Mouse (Mus musculus) MEL (cell line): ENCODE measurements around the gene Bahcc1. TPM values are rescaled to one million over a fixed set of nuclear protein-coding genes. Genes with fewer than 3 reads are reported as not detected.

Experiments used
- DNase-seq: peaks from one replicate; pipeline ENCODE4 v3.0.0; 2011; ENCODE audit warnings: low read depth, low spot score
- H3K27ac ChIP-seq: 2 replicates; pipeline ENCODE4 v1.5.1; 2012; ENCODE audit warnings: low read depth, mild to moderate bottlenecking, control low read depth, low read length, moderate library complexity; ENCODE audit not compliant: control insufficient read depth
- H3K27me3 ChIP-seq, 2 experiments: fragments of 150-350 bp in 1 of 2; sonication (generic) in 1 of 2; 2 replicates each; pipeline ENCODE4 v1.6.1; 2012; ENCODE audit warnings: low read length in 2 of 2, mild to moderate bottlenecking in 2 of 2, improper control_type of control experiment in 1 of 2, moderate library complexity in 1 of 2; ENCODE audit not compliant: insufficient read depth in 2 of 2, control insufficient read depth in 1 of 2
- H3K36me3 ChIP-seq, 2 experiments: 2 replicates each; pipeline ENCODE4 v1.6.1; 2012 to 2014; ENCODE audit warnings: low read length in 2 of 2, improper control_type of control experiment in 1 of 2, inconsistent platforms in 1 of 2, mild to moderate bottlenecking in 1 of 2; ENCODE audit not compliant: insufficient read depth in 2 of 2, control insufficient read depth in 1 of 2
- H3K4me1 ChIP-seq, 2 experiments: fragments of 150-350 bp in 1 of 2; sonication (generic) in 1 of 2; 2 replicates each; pipeline ENCODE4 v1.6.1; 2012; ENCODE audit warnings: low read length in 2 of 2, improper control_type of control experiment in 1 of 2, mild to moderate bottlenecking in 1 of 2; ENCODE audit not compliant: insufficient read depth in 2 of 2, control insufficient read depth in 1 of 2
- H3K4me3 ChIP-seq, 2 experiments: fragments of 150-350 bp in 1 of 2; sonication (generic) in 1 of 2; 2 replicates each; pipeline ENCODE4 v1.5.1; 2012; ENCODE audit warnings: low read depth in 2 of 2, low read length in 2 of 2, mild to moderate bottlenecking in 2 of 2, moderate library complexity in 2 of 2, control low read depth in 1 of 2, improper control_type of control experiment in 1 of 2; ENCODE audit not compliant: control insufficient read depth in 1 of 2, insufficient read depth in 1 of 2
- H3K79me2 ChIP-seq: 2 replicates; pipeline ENCODE4 v1.6.1; 2012; ENCODE audit warnings: mild to moderate bottlenecking, low read length, moderate library complexity; ENCODE audit not compliant: control insufficient read depth, poor library complexity, insufficient read depth
- H3K9ac ChIP-seq: 2 replicates; pipeline ENCODE4 v1.6.1; 2012; ENCODE audit warnings: low read depth, mild to moderate bottlenecking, control low read depth, low read length, moderate library complexity; ENCODE audit not compliant: control insufficient read depth, poor library complexity, severe bottlenecking
- H3K9me3 ChIP-seq: fragments of 150-350 bp; sonication (generic); replicated peaks from 2 replicates; pipeline ENCODE4 v1.6.1; 2012; ENCODE audit warnings: mild to moderate bottlenecking, low read length, improper control_type of control experiment, moderate library complexity; ENCODE audit not compliant: insufficient read depth
- ELF1 ChIP-seq: IDR thresholded peaks from 2 replicates; pipeline ENCODE4 v1.6.1; 2014; ENCODE audit warnings: low read depth, mild to moderate bottlenecking, inconsistent platforms, low read length, improper control_type of control experiment, moderate library complexity
- GATA1 ChIP-seq: IDR thresholded peaks from 2 replicates; pipeline ENCODE4 v1.6.1; 2011; ENCODE audit warnings: low read depth, low read length, improper control_type of control experiment
- KAT2A ChIP-seq: conservative IDR thresholded peaks from 2 replicates; pipeline ENCODE4 v1.6.1; 2012; ENCODE audit warnings: low read depth, low read length, improper control_type of control experiment, inconsistent platforms
- MXI1 ChIP-seq: IDR thresholded peaks from 2 replicates; pipeline ENCODE4 v1.6.1; 2011; ENCODE audit warnings: mild to moderate bottlenecking, low read depth, low read length, improper control_type of control experiment
- POLR2AphosphoS5 ChIP-seq: IDR thresholded peaks from 2 replicates; pipeline ENCODE4 v1.6.1; 2012; ENCODE audit warnings: low read depth, borderline replicate concordance, mild to moderate bottlenecking, inconsistent platforms, low read length, moderate library complexity, mixed read lengths
- TBP ChIP-seq: IDR thresholded peaks from 2 replicates; pipeline ENCODE4 v1.8.0; 2011; ENCODE audit warnings: low read depth, low read length, improper control_type of control experiment
- ZMIZ1 ChIP-seq: IDR thresholded peaks from 2 replicates; pipeline ENCODE4 v1.6.1; 2012; ENCODE audit warnings: low read depth, mild to moderate bottlenecking, inconsistent platforms, low read length, improper control_type of control experiment, moderate library complexity
- ZNF384 ChIP-seq: IDR thresholded peaks from 2 replicates; pipeline ENCODE4 v1.6.1; 2012; ENCODE audit warnings: low read depth, mild to moderate bottlenecking, inconsistent platforms, low read length, improper control_type of control experiment
- polyA plus RNA-seq, 2 experiments: library from polyadenylated mRNA; stranded (reverse) in 1 of 2; unstranded in 1 of 2; fragments of >175 nt in 1 of 2; fragments of >200 nt in 1 of 2; gene quantifications; 2 replicates each; pipeline versions ENCODE4 v1.2.1 to v1.2.4; 2012; ENCODE audit warnings: low replicate concordance in 2 of 2, low read depth in 1 of 2; ENCODE audit not compliant: insufficient read length in 2 of 2, insufficient read depth in 1 of 2, missing spikeins in 1 of 2
- total RNA-seq: library from RNA; depleted of rRNA; stranded (reverse); fragments of 300-350 nt; gene quantifications from 2 replicates; pipeline ENCODE4 v1.2.3, GENCODE M21; 2012

Gene Bahcc1
- total and polyA plus RNA-seq, 3 experiments = 0.04 to 0.26 TPM; not detected in 1

GRCm38 (mm10) chr11:120226421-120227280, 6.1 kb upstream of the Bahcc1 start:
- Histone ChIP-seq H3K4me1 (peaks cover 0 to 3% of the 10 kb centered on the region in 2 experiments; a peak in 1 of 4 replicates), H3K4me3 (no peak overlapping the region), H3K27me3 (peaks cover 16 to 21% of the 10 kb centered on the region in 2 experiments), H3K36me3 (peaks cover 0 to 2% of the 10 kb centered on the region in 2 experiments; a peak in 2 of 4 replicates), H3K79me2 (no peaks in the 10 kb centered on the region), H3K9ac (no peak overlapping the region), H3K27ac (no peak overlapping the region), H3K9me3 (no peaks in the 10 kb centered on the region)
- DNase-seq = no peak
- no peak for TF ChIP-seq ELF1

GRCm38 (mm10) chr11:120227571-120228051, 5.1 kb upstream of the Bahcc1 start:
- TF ChIP-seq ZNF384 (no peak), KAT2A (no peak), TBP (no peak)
- H3K9ac ChIP-seq = no peak overlapping the region
- H3K27me3 ChIP-seq = peaks cover 15% of the 10 kb centered on the region in 2 experiments
- no peaks in the 10 kb centered on the region for H3K9me3 ChIP-seq
- DNase-seq = no peak
- no peak overlapping the region for H3K27ac ChIP-seq
- H3K4me3 ChIP-seq = no peak overlapping the region
- H3K79me2 ChIP-seq = no peaks in the 10 kb centered on the region
- H3K36me3 ChIP-seq = peaks cover 0 to 6% of the 10 kb centered on the region in 2 experiments; a peak in 2 of 4 replicates
- peaks cover 0 to 7% of the 10 kb centered on the region in 2 experiments; a peak in 2 of 4 replicates for H3K4me1 ChIP-seq

GRCm38 (mm10) chr11:120228116-120228890, 4.4 kb upstream of the Bahcc1 start:
- Histone ChIP-seq H3K36me3 (peaks cover 0 to 6% of the 10 kb centered on the region in 2 experiments; a peak in 2 of 4 replicates), H3K27me3 (peaks cover 14% of the 10 kb centered on the region in 2 experiments), H3K79me2 (no peaks in the 10 kb centered on the region), H3K4me3 (no peak overlapping the region), H3K9ac (no peak overlapping the region), H3K27ac (no peak overlapping the region), H3K9me3 (no peaks in the 10 kb centered on the region), H3K4me1 (peaks cover 0 to 7% of the 10 kb centered on the region in 2 experiments; a peak in 2 of 4 replicates)
- TF ChIP-seq MXI1 (no peak), KAT2A (no peak), ZMIZ1 (no peak), GATA1 (no peak), POLR2AphosphoS5 (no peak)
- DNase-seq = no peak
